Mouse (Mus musculus): ENCODE data around the gene Pet100. TPM values are rescaled to one million over a fixed set of nuclear protein-coding genes. Genes with fewer than 3 reads are reported as not detected.

Gene Pet100
- polyA plus RNA-seq (2015; fragmentation: Nextera tagmentation; extraction: Ambion mirVana) = 99.6 and 101 TPM in 2 replicates

DNA sequence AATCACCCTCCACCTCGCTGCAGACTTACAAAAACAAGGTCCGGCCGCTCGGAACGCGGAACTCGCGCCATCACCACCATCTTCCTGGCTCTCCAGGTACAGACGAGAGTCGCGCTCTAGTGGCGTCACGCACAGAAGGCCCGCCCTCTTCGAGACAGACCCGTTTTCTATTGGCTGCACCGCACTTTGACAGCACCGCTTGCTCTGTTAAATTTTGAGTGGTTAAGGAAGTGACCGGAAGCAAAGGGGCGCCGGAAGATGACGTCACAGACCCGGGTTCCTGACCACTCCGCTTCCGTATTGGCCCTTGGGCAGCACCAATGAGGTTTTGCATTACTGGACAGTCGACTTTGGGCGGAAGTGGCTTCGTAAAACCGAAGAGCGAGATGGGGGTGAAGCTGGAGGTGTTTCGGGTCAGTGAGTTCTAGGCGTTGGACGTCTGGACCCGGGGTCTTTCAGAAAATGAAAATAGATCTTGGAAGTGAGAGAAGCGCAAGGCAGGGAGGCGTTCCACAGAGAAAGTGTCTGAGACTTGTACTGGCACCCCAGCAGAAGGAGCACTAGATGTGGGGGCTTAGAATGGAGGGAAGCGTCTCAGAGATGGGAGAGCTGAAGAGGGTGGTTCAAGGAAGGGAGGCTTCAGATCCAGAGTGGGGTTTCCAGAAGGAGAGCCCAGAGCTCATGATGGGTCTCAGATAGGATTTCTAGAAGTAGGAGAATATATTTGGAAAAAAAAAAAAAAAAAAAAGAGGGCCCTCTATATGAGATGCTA is at the start of gene Pet100, which contains the start of gene Xab2:
Gene Pet100, plus strand, starts transcription at position 350 of the 772 bp plus-strand sequence.
Gene Xab2, minus strand, starts transcription at position 118 of the 772 bp plus-strand sequence.

GRCm38 (mm10) chr8:3586993-3587390 is 34.4 kb upstream of the Pet100 start, which contains the start of gene Camsap3:
Camsap3 (plus strand) TSS chr8:3587293.

DNA sequence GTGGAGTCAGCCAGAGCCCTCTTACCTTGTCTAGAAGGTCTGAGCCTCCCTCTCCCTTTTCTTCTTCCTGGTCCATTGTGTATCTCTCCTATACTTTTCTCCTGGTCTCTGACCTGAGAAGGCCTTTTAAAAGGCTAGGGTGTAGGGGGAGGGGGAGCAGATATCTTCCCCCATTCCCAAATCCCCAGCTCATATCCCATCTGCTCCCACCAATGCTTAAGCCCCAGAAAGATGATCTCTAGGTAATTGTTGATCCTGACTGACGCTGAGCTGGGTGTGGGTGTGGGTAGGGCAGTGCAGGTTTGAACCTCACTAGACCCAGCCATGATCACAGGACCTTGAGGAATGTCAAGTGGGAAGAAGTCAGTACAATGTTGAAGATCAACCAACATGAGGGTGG is 4.1 kb downstream of the Pet100 start, which contains the start of gene Pcp2:
Gene Pcp2, minus strand, starts transcription at position 101 of the 400 bp plus-strand sequence.

DNA sequence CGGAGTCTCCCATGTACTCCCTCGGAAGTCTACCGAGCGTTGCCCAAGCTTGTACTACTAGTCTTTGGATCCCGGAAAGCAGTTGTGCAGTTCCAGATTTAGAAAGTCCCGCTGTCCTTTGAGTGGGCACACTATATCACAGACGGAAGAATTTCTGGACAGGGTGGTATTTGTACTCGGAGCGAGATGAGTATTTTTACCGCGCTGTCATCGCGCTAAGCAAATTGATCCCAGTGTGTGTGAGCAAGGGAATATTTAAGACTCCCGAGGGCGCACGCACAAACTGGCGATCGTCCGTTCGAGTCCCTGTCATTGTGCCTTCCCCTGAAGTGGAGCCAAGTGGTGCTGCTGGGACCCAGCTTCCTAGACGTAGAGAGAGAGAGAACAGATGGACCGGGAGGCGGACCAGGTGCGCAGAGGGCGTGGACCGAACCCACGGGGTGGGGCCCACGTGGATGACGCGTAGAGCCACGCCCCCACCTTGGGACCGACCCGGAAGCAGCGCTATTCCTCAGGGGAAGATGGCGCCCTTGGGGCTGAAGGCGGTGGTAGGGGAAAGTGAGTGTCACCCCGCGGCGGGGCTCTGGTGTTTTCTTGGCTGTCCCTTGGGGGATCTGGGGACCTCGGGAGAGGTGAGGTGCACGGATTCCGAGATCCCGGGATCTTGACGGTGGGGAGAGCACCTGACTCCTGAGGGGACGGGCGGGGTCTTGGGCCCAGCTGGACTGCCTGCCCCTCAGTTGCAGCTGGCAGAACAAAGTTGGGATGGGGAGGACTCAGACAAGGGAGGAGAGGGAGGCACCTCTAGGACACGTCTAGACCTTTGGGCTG is 9.5 kb downstream of the Pet100 start, which contains the start of gene Stxbp2:
Gene Stxbp2, plus strand, starts transcription at position 309 of the 831 bp plus-strand sequence.

DNA sequence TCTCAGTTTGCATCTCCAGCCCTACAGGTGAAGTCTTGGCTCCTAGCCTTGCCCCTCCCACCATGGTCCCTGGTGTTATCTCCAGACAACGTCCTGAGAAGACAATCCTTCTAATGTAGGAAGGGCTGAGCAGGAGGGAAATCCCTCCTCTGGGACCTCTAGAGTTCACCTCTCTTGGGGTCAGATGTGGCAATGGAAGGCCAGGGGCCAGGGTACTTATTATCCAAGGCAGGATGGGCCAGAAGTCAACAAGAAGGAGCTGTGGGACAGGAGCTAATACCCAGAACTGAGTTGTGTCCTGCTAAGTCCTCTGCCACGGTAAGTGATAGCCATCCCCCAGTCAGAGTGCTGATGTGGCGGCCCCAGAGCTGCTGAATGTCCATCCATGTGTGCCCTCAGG is 34.2 kb downstream of the Pet100 start, which contains the start of gene Retn:
Gene Retn, plus strand, starts transcription at position 245 of the 400 bp plus-strand sequence.

GRCm38 (mm10) chr8:3665507-3665906 is 44.2 kb downstream of the Pet100 start, which contains the start of gene Mcemp1:
Mcemp1 (plus strand) TSS chr8:3665754.

GRCm38 (mm10) chr8:3671980-3672491 is 50.7 kb downstream of the Pet100 start, which contains the start of gene Fcor:
Fcor (minus strand) TSS chr8:3672362.

Other genes starting within 250 kb of the Pet100 start
- 6.7 and 8.3 TPM in 2 replicates for gene Arhgef18, start 228.5 kb upstream of the Pet100 start, polyA plus RNA-seq (2015; fragmentation: Nextera tagmentation; extraction: Ambion mirVana)
- 2.4 and 3.3 TPM in 2 replicates for gene Pex11g, start 153.9 kb upstream of the Pet100 start, polyA plus RNA-seq (2015; fragmentation: Nextera tagmentation; extraction: Ambion mirVana)
- gene Tex45, start 150.7 kb upstream of the Pet100 start, polyA plus RNA-seq (2015; fragmentation: Nextera tagmentation; extraction: Ambion mirVana) = 0.67 and 1.0 TPM in 2 replicates
- 44.1 and 45.6 TPM in 2 replicates for gene Zfp358, start 128.4 kb upstream of the Pet100 start, polyA plus RNA-seq (2015; fragmentation: Nextera tagmentation; extraction: Ambion mirVana)
- gene Mcoln1, start 121.1 kb upstream of the Pet100 start, polyA plus RNA-seq (2015; fragmentation: Nextera tagmentation; extraction: Ambion mirVana) = 81.0 and 92.5 TPM in 2 replicates
- 40.4 and 43.1 TPM in 2 replicates for gene Pnpla6, start 106.2 kb upstream of the Pet100 start, polyA plus RNA-seq (2015; fragmentation: Nextera tagmentation; extraction: Ambion mirVana)
- gene C330021F23Rik, start 53.6 kb upstream of the Pet100 start, polyA plus RNA-seq (2015; fragmentation: Nextera tagmentation; extraction: Ambion mirVana) = 0.53 TPM in 1 of 2 replicates, not detected in the other
- gene Camsap3, start 34.3 kb upstream of the Pet100 start, polyA plus RNA-seq (2015; fragmentation: Nextera tagmentation; extraction: Ambion mirVana) = 36.5 and 42.6 TPM in 2 replicates
- 33.8 and 39.0 TPM in 2 replicates for gene Xab2, start 232 bp upstream of the Pet100 start, polyA plus RNA-seq (2015; fragmentation: Nextera tagmentation; extraction: Ambion mirVana)
- 3.1 and 4.0 TPM in 2 replicates for gene Pcp2, start 4.0 kb downstream of the Pet100 start, polyA plus RNA-seq (2015; fragmentation: Nextera tagmentation; extraction: Ambion mirVana)
- 24.9 and 27.4 TPM in 2 replicates for gene Stxbp2, start 9.4 kb downstream of the Pet100 start, polyA plus RNA-seq (2015; fragmentation: Nextera tagmentation; extraction: Ambion mirVana)
- gene Retn, start 34.2 kb downstream of the Pet100 start, polyA plus RNA-seq (2015; fragmentation: Nextera tagmentation; extraction: Ambion mirVana) = 0.58 and 0.90 TPM in 2 replicates
- 0.25 TPM in 1 of 2 replicates, not detected in the other for gene Mcemp1, start 44.2 kb downstream of the Pet100 start, polyA plus RNA-seq (2015; fragmentation: Nextera tagmentation; extraction: Ambion mirVana)
- gene Fcor, start 50.8 kb downstream of the Pet100 start, polyA plus RNA-seq (2015; fragmentation: Nextera tagmentation; extraction: Ambion mirVana) = 35.1 and 36.4 TPM in 2 replicates
- 46.7 and 48.8 TPM in 2 replicates for gene Trappc5, start 54.8 kb downstream of the Pet100 start, polyA plus RNA-seq (2015; fragmentation: Nextera tagmentation; extraction: Ambion mirVana)
- gene Fcer2a, start 72.6 kb downstream of the Pet100 start, polyA plus RNA-seq (2015; fragmentation: Nextera tagmentation; extraction: Ambion mirVana) = 0.22 and 0.28 TPM in 2 replicates
- not detected in 2 replicates for gene Clec4g, start 99.1 kb downstream of the Pet100 start, polyA plus RNA-seq (2015; fragmentation: Nextera tagmentation; extraction: Ambion mirVana)
- not detected in 2 replicates for gene Cd209a, start 127.4 kb downstream of the Pet100 start, polyA plus RNA-seq (2015; fragmentation: Nextera tagmentation; extraction: Ambion mirVana)
- gene Cd209e, start 232.8 kb downstream of the Pet100 start, polyA plus RNA-seq (2015; fragmentation: Nextera tagmentation; extraction: Ambion mirVana) = not detected in 2 replicates